Mouse (Mus musculus) hindlimb bud, embryonic 11.5 days (tissue): ENCODE results near the gene Sema3e.
A peak's percentile ranks its signal among the peaks of the same experiment; 100 is the strongest.

ENCODE experiments used
- DNase-seq: peaks from one replicate; pipeline ENCODE4 v3.0.0-alpha.2; 2012; ENCODE audit warnings: low read depth, low spot score; ENCODE audit errors: extremely low spot score

Gene Sema3e

GRCm38 (mm10) chr5:14062918-14063481 is 37.9 kb downstream of the Sema3e start:
- no peak for DNase-seq

- no peak for DNase-seq
These were observed 48.1 kb downstream of the Sema3e start for GRCm38 (mm10) chr5:14073152-14073551.

DNA sequence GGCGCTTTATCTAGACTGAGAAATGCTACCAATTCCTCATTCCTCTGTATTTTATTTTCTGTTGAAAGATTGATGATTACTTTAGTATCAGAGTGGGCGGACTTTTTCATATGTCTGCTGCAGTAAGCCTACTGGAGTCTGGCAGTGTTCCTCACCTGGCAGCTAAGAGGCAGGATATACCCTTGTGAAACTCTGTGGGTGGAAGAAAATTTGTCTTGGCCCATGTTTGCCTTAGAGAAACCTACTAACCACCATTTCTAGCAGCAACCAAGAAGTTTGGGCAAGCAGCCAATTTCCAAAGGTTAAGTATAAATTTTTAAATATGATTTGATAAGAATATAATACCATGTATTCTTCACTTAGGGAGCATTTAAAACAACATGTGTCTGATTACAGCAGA is 63.0 kb downstream of the Sema3e start:
- no peak for DNase-seq

DNA sequence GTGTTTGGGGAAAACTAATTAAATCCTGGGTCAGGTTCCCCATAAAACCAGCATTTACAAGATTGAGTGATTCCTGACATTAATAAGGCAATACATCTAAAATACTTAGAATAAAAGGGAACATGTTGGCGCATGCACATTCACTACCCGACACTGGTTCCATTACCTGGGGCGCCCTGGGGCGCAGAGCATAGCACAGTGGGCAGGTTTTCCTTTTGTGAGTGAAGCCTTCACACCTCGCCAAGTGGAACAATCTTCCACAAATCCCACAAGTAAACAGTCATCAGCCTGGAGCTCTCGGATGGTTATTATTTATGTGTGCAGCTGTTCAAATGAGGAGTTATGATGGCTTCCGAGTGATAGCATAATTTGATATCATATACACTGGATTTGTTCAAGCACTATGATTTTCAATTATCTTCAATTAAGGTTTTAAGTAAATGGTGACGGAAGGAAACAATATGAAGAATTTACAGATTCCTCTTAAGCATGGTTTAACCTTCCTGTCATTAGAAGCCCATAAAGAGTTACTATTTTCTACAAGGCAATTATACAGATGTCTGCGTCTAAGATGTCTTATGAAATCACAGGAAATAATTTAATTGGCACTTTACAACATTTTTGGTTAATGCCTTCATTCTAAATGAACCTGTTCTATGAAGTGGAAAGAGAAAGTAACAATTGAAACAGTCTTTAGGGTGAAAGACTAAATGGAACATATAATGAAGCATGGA is 65.0 kb downstream of the Sema3e start:
- DNase-seq = no peak

DNA sequence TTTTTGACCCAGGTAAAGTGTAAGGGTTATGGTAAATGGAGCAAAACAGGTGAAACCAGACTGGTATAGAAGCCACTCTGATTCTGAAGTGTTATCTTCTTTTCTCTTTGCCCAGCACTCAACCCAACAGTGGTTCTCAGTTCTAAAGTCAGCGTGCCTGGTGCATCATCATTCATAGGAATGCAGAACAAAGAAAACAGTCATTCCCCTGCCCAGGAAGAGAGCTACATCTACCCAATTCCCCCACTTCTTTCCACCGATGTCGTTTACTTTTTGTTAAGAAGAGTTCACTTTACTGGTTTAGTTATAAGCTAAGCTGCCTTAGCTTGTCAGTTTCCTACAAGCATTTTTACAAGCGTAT is 65.5 kb downstream of the Sema3e start:
- no peak for DNase-seq

DNA sequence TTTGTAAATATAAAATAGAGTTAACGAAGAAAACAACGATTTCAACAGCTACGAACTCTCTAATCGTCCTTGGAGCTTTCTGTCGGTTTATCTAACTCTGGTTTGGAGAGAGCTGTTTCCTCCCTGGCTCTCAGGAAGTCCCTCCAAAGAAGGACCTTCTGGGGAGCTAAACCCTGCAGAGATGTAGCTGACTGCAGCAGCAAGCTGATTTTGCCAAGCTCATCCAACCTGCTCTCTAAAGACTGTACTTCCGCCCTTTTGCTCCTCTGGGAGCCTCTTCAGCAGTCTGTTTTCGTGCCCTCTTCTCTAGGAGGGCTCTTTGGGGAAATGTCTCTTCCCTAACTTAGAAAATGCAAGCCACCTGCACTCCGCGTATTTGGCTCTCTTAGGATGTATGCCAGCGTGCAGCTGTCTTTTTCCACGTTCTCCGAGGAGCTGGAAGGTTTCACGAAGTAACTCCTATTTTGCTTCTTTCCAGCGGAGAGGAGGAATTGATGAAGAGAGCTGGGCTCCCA is 67.2 kb downstream of the Sema3e start:
- DNase-seq = no peak

DNA sequence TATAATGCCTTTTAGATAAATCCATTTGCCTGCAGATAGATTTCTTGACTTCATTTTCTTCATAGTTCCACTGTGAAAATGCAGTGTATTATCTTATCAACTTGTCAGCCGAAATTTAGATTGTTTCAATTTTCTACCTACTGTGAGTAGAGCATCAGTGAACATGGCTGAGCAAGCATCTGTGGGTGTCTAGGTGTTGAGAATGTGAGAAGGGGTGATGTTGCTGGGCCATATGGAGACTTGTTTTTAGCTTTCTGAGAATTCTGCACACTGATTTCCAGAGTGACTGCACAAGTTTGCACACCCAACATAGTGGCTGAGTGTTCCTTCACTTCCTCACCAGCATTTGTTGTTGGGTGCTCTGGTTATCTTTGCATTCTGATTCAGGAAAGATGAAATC is 71.1 kb downstream of the Sema3e start:
- no peak for DNase-seq

- DNase-seq = no peak
These were observed 73.6 kb downstream of the Sema3e start for GRCm38 (mm10) chr5:14098677-14099076.

GRCm38 (mm10) chr5:14107365-14107764 is 82.3 kb downstream of the Sema3e start:
- no peak for DNase-seq

GRCm38 (mm10) chr5:14109001-14109400 is 83.9 kb downstream of the Sema3e start:
- DNase-seq = no peak

DNA sequence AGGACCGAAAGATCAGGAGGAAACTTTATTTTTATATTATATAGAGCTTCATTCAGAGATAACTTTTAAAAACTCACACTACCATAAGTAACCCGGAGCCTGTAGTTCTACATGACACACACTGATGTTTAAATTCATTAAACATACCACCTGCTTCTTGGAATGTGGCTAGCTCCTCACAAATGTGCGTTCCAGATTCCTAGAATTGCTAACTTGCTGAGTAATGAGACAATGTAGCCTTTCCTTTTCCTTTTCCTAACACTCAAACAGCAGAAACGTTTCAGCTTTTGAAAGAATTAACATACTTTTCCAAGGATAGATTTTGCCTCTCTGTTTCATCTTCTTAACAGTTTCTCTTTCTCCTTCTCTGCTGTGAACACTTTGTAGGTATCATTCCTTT is 86.3 kb downstream of the Sema3e start:
- no peak for DNase-seq

DNA sequence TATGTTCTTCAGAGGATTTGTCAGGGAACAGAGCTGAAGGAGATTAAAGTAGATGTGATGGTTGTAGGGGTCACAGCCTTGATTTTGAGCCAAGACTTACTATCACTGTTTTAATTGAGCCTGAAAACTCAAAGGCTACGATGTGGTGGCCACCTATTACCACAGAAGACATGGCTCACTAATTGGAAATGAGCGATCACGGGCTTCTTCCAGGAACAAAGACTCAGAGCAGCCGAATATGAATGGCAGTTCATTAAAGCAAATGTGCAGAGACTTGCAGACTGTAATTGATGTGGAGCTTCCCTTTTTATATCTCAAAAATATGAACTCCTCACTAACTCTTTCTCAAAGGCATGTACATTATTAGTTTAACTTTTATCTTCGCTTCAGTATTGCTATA is 96.8 kb downstream of the Sema3e start:
- no peak for DNase-seq

- DNase-seq = no peak
These were observed 101.5 kb downstream of the Sema3e start for GRCm38 (mm10) chr5:14126591-14126990.

DNA sequence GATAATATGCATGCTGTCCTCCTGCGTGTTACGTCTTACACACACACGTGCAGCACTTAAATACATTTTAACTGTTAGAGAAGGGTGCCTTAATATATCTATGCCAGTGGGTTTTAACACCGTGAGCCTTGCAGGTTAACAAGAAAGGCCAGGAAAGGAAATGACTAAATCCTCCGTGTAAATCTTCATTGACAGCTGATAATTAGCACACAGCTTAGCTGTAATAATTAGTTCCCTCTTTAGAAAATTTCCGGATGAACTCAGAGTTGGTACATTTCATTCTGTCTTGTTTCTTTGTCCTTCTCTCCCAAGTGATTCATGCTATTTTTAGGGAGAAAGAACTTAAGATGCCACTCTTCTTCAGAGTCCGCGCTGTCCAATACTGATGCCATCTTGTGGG is 110.9 kb downstream of the Sema3e start:
- peak; percentile 60 for DNase-seq

GRCm38 (mm10) chr5:14138725-14139124 is 113.6 kb downstream of the Sema3e start:
- no peak for DNase-seq

- DNase-seq = no peak
These were observed 137.5 kb downstream of the Sema3e start for GRCm38 (mm10) chr5:14162579-14162978.

DNA sequence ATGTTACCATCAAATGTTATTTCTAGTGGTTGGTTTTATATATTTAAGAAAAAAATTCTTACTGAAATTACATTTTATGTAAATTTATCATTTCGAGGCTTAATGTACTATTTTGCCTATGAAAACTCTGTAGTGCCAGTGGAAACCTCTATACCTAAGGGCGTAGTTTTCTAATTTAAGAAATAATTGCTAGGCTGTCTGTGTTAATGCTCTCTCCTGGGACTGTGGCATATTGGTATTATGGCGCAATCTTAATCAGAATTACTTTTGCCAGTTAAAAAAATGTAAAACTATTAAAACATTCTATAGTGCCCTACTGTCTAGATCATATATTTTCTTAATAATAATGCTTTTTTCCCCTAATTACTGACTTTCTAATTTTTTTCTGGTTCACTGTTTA is 138.2 kb downstream of the Sema3e start:
- DNase-seq = no peak

DNA sequence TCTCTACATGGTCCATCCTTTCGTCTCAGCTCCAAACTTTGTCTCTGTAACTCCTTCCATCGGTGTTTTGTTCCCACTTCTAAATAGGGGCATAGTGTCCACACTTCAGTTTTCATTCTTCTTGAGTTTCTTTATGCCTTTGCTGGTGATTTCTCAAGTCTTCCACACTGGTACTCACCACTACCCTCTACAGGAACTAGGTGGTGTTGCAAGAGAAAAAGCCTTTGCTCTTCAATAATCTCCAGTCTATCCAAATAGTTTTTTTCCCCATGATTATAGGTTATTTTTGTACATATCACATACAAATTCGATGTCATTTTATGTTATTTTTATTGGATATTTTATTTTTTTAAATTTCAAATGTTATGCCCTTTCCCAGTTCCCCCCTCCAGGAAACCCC is 142.7 kb downstream of the Sema3e start:
- DNase-seq = peak; percentile 14

GRCm38 (mm10) chr5:14173355-14174183 is 148.5 kb downstream of the Sema3e start:
- no peak for DNase-seq

DNA sequence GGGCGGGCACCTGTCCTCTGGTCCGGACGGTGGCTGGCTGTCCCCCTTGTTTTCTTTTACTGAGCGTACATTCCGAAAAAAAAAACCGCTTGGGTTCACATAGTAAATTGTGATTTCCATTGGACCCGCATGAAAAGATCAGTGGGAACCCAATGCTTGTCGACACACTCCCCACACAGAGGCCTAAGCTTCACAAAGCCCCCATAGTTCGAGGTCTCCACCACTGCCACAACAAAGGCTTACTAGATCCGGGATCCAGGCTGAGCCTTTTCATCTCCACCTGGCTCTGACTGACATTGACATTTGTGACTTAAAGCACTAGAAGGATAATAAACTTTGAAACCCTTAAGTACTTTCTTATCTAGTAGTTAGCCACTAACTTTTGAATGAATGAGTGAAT is 155.5 kb downstream of the Sema3e start:
- no peak for DNase-seq

GRCm38 (mm10) chr5:14182156-14182555 is 157.1 kb downstream of the Sema3e start:
- DNase-seq = no peak
